Mouse (Mus musculus) embryonic facial prominence, embryonic 11.5 days (tissue): ENCODE data around the gene Sparc. TPM values are rescaled to one million over a fixed set of nuclear protein-coding genes. Genes with fewer than 3 reads are reported as not detected.
"Not testable (repeated sequence)": the region's sequence is repeated elsewhere in the genome, so short reads cannot be mapped to it uniquely, and the experiment has no call there.

Experiments used
- ATAC-seq: fragments of 200-750 bp; cut with Nextera tagmentation; replicated peaks from 2 replicates; pipeline ENCODE4 v1.8.0; 2017; ENCODE audit warnings: low read depth; ENCODE audit not compliant: insufficient number of reproducible peaks, low FRiP score, low TSS enrichment
- DNase-seq: peaks from one replicate; pipeline ENCODE4 v3.0.0-alpha.2; 2015; ENCODE audit warnings: low spot score
- H3K27ac ChIP-seq: fragments of 300-500 bp; sonication (generic); replicated peaks from 2 replicates; pipeline ENCODE4 v1.5.1; 2014; ENCODE audit warnings: mild to moderate bottlenecking, low read depth, low read length, control low read depth
- H3K27me3 ChIP-seq: fragments of 300-500 bp; sonication (generic); 2 replicates; pipeline ENCODE4 v1.6.1; 2014; ENCODE audit warnings: mild to moderate bottlenecking, low read length, moderate library complexity, mixed read lengths; ENCODE audit not compliant: control insufficient read depth, insufficient read depth
- H3K36me3 ChIP-seq: fragments of 300-500 bp; sonication (generic); replicated peaks from 2 replicates; pipeline ENCODE4 v1.6.1; 2014; ENCODE audit warnings: low read depth, mild to moderate bottlenecking, low read length, moderate library complexity, mixed read lengths; ENCODE audit not compliant: control insufficient read depth, insufficient read depth
- H3K4me1 ChIP-seq: fragments of 300-500 bp; sonication (generic); 2 replicates; pipeline ENCODE4 v1.6.1; 2014; ENCODE audit warnings: low read length, mixed read lengths; ENCODE audit not compliant: control insufficient read depth, insufficient read depth
- H3K4me2 ChIP-seq: fragments of 300-500 bp; sonication (generic); 2 replicates; pipeline ENCODE4 v1.6.1; 2014; ENCODE audit warnings: low read depth, mild to moderate bottlenecking, control low read depth, low read length, moderate library complexity
- H3K4me3 ChIP-seq: fragments of 300-500 bp; sonication (generic); 2 replicates; pipeline ENCODE4 v1.5.1; 2014; ENCODE audit warnings: low read depth, low read length, control low read depth
- H3K9ac ChIP-seq: fragments of 300-500 bp; sonication (generic); replicated peaks from 2 replicates; pipeline ENCODE4 v1.6.1; 2014; ENCODE audit warnings: mild to moderate bottlenecking, control low read depth, low read length
- H3K9me3 ChIP-seq: fragments of 300-500 bp; sonication (generic); replicated peaks from 2 replicates; pipeline ENCODE4 v1.6.1; 2016; ENCODE audit warnings: mild to moderate bottlenecking, low read length, inconsistent platforms, mixed read lengths; ENCODE audit not compliant: control insufficient read depth
- WGBS: fragments of 180-500 bp; shearing (Covaris S2); extraction: QIAGEN DNeasy Blood & Tissue Kit; methylation state at CpG from one replicate; pipeline ENCODE4 v1.1.7; 2014; 5-methylcytosine and 5-hydroxymethylcytosine counted together
- polyA plus RNA-seq: library from polyadenylated mRNA; unstranded; fragments of >200 nt; fragmentation: Nextera tagmentation; extraction: Ambion mirVana; gene quantifications from 2 replicates; pipeline ENCODE4 v1.2.1, GENCODE M21; 2014

Gene Sparc
- polyA plus RNA-seq, 1 experiment from 2014 or later, result 423 TPM

GRCm38 (mm10) chr11:55418704-55419061 is 4.3 kb downstream of the Sparc start:
- Histone ChIP-seq H3K4me3 (peak overlapping the region; percentile 55), H3K36me3 (no peaks in the 10 kb centered on the region), H3K27me3 (no peaks in the 10 kb centered on the region), H3K9ac (peak overlapping the region; percentile 74), H3K4me2 (peak overlapping the region; percentile 79), H3K4me1 (peaks cover 6% of the 10 kb centered on the region; the same call in 1 of the 2 replicates), H3K27ac (0 out of 2 replicates have a peak overlapping the region, but pooled peaks have one; percentile 80), H3K9me3 (no peaks in the 10 kb centered on the region)
- WGBS, result 12% methylated on average over 3 of the region's 3 CpGs
- DNase-seq (peak; percentile 16), ATAC-seq (no peak)

- Histone ChIP-seq H3K4me1 (peaks cover 6% of the 10 kb centered on the region; the same call in 1 of the 2 replicates), H3K36me3 (no peaks in the 10 kb centered on the region), H3K9ac (peak overlapping the region; percentile 74), H3K4me2 (peak overlapping the region; percentile 79), H3K27me3 (no peaks in the 10 kb centered on the region), H3K27ac (peak overlapping the region; percentile 80), H3K9me3 (no peaks in the 10 kb centered on the region), H3K4me3 (peak overlapping the region; percentile 55)
- 1% methylated on average over 24 of the region's 24 CpGs for WGBS
- DNase-seq, result peak; percentile 91
- peak; percentile 44 for ATAC-seq
Observed at GRCm38 (mm10) chr11:55417898-55418703, 4.9 kb downstream of the Sparc start.

- H3K27ac ChIP-seq, result no peak overlapping the region
- no peak for ATAC-seq
- peak overlapping the region; percentile 66 for H3K9ac ChIP-seq
- no peak overlapping the region for H3K4me2 ChIP-seq
- no peaks in the 10 kb centered on the region for H3K9me3 ChIP-seq
- no peaks in the 10 kb centered on the region for H3K36me3 ChIP-seq
- WGBS, result 73% methylated on average over 6 of the region's 6 CpGs
- peaks cover 6% of the 10 kb centered on the region; the same call in 1 of the 2 replicates for H3K4me1 ChIP-seq
- DNase-seq, result no peak
- no peaks in the 10 kb centered on the region for H3K27me3 ChIP-seq
- H3K4me3 ChIP-seq, result no peak overlapping the region
Observed at GRCm38 (mm10) chr11:55416609-55417265, 6.2 kb downstream of the Sparc start.

- H3K27ac ChIP-seq, H3K4me1 ChIP-seq: not testable (repeated sequence)
Observed at GRCm38 (mm10) chr11:55415731-55416130, 7.3 kb downstream of the Sparc start.

GRCm38 (mm10) chr11:55415036-55415704 is 7.8 kb downstream of the Sparc start:
- H3K27me3 ChIP-seq, result no peaks in the 10 kb centered on the region
- WGBS, result 64% methylated on average over 9 of the region's 9 CpGs
- H3K4me1 ChIP-seq, result peaks cover 6% of the 10 kb centered on the region; the same call in 1 of the 2 replicates
- H3K9me3 ChIP-seq, result no peaks in the 10 kb centered on the region
- no peaks in the 10 kb centered on the region for H3K36me3 ChIP-seq
- no peak overlapping the region for H3K4me2 ChIP-seq
- no peak overlapping the region for H3K9ac ChIP-seq
- no peak for DNase-seq
- no peak overlapping the region for H3K27ac ChIP-seq
- ATAC-seq, result no peak
- no peak overlapping the region for H3K4me3 ChIP-seq

More at GRCm38 (mm10) chr11:55415731-55416130, 7.3 kb downstream of the Sparc start:
- H3K36me3 ChIP-seq, H3K9me3 ChIP-seq, DNase-seq, H3K4me3 ChIP-seq, H3K9ac ChIP-seq, ATAC-seq, H3K4me2 ChIP-seq, H3K27me3 ChIP-seq: not testable (repeated sequence)
- 88% methylated on average over 6 of the region's 6 CpGs for WGBS

- no peak overlapping the region for H3K4me2 ChIP-seq
- H3K27ac ChIP-seq, result no peak overlapping the region
- no peak overlapping the region for H3K9ac ChIP-seq
- H3K36me3 ChIP-seq, result peaks cover 3% of the 10 kb centered on the region
- H3K27me3 ChIP-seq, result no peaks in the 10 kb centered on the region
- no peak overlapping the region for H3K4me3 ChIP-seq
- WGBS, result 75% methylated on average over 5 of the region's 5 CpGs
- H3K4me1 ChIP-seq, result peaks cover 3% of the 10 kb centered on the region; the same call in 1 of the 2 replicates
- no peaks in the 10 kb centered on the region for H3K9me3 ChIP-seq
- no peak for DNase-seq
- ATAC-seq, result no peak
Observed at GRCm38 (mm10) chr11:55414314-55414713, 8.7 kb downstream of the Sparc start.

- H3K9me3 ChIP-seq, result no peaks in the 10 kb centered on the region
- DNase-seq (no peak), ATAC-seq (no peak)
- WGBS, result 94% methylated on average over 2 of the region's 2 CpGs
- no peak overlapping the region for H3K9ac ChIP-seq
- H3K36me3 ChIP-seq, result peaks cover 3% of the 10 kb centered on the region
- H3K27me3 ChIP-seq, result no peaks in the 10 kb centered on the region
- H3K4me2 ChIP-seq, result no peak overlapping the region
- H3K4me3 ChIP-seq, result no peak overlapping the region
- no peak overlapping the region for H3K27ac ChIP-seq
- peaks cover 3% of the 10 kb centered on the region; the same call in 1 of the 2 replicates for H3K4me1 ChIP-seq
Observed at GRCm38 (mm10) chr11:55413416-55413796, 9.6 kb downstream of the Sparc start.
